Mouse (Mus musculus): ENCODE measurements around the gene Sox5.
A peak's percentile ranks its signal among the peaks of the same experiment; 100 is the strongest.
"Not testable (repeated sequence)": the region's sequence is repeated elsewhere in the genome, so short reads cannot be mapped to it uniquely, and the experiment has no call there.

The Sox5 gene

GRCm38 (mm10) chr6:144278505-144279053 is 503.2 kb downstream of the Sox5 start:
- no peak for DNase-seq (ENCODE audit: low spot score)

DNA sequence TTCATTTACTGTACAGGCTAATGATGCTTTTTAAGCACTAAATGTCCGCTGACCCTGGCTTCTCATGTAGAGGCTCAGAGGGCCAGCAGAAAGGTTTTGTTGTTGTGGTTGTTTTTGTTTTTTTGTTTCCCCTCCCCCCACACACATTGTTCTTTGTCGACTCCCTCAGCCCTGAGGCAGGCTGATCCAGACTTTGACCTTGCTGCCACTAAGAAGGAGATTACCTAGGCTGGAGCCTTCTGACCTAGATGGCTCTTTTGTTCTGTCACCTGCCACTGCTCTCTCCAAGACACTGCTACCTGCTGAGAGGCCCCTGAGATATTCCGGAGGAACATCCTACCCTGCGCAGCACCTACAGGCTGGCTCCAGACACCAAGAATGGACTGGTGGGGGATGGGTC is 508.4 kb downstream of the Sox5 start:
- not testable (repeated sequence) for DNase-seq (ENCODE audit: low spot score)

GRCm38 (mm10) chr6:144271326-144271725 is 510.5 kb downstream of the Sox5 start:
- no peak for DNase-seq (ENCODE audit: low spot score)

DNA sequence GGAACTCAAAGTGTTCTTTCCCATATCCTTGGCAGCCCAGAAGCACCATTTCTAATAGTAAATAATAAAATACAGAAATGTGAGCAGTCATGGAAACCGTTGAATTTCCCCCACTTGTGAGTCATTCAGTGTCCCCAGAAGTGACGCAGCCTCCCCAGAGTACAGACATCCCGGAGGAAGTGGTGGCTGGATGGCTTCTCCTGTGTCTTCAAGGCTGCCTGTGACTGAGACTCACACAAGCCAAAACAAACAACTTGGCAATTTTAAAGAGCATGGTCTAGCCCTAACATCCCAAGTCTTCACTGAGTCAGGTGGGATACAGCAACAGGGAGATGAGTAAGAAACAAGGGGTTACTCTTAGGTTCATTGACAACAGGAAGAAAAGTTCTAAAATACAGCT is 511.5 kb downstream of the Sox5 start:
- no peak for DNase-seq (ENCODE audit: low spot score)

DNA sequence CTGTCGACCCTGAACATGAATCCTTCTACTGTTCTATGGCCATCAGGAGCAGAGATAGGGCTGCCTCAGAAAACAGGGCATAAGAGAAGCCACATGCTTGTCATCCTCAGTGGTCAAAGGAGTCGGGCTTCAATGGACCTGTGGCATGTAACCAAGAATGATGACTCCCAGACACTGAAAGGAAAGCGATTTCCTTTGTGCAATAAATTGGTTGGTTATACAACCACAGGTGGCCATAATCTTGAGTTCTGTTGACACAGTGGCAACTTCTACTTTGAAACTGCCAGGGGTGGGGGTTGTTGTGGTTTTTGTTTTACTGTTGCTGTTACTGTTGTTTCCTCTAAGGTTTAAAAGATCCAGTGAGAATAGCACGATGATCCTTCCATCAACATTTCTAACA is 512.1 kb downstream of the Sox5 start:
- no peak for DNase-seq (ENCODE audit: low spot score)

DNA sequence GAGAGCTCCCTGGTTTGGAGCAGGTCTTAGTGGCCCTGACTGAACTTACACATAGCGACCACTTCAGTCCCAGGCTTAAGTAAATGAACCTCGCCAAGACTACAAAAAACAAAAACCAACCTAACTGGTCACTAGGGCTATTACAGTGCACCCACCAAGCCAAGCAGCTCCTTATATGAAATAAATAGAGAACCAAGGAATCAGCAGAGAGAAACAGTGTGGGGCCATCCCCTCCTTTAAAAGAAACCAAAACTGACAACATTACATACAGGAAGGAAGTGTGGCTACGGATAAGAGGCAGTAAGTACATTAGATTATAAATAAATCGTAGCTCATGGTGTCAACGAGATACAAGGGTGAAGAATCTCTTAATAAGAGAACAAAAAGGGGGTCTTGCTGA is 516.0 kb downstream of the Sox5 start:
- no peak for DNase-seq (ENCODE audit: low spot score)

GRCm38 (mm10) chr6:144265004-144265403 is 516.8 kb downstream of the Sox5 start:
- no peak for DNase-seq (ENCODE audit: low spot score)

DNA sequence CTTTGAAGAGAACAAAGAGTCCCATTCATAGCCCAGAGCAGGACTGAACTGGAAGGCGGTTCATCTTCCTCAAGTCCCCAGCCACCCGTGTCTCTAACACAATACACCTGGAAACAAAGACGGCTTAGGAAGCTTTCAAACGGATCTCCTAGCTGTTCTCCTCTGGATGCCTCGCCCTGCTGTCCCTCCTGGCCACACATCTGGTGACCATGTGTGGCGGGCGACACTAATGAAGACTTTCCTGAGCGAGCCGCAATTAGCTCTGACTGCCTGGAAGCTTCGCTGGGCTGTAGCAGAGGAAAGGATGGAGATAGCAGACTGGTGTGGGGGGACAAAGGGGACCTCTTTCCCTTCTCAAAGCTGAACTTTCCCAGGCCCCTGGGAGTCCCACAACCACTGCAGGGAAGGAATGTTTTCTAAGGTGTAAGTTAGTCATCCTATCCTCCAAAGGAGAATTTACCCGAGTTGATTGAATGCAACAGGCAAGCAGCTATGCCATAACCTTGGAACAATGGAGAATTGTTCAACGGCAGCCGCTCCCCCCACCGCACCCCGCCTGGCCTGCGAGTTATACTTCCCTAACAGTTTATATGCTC is 517.4 kb downstream of the Sox5 start:
- DNase-seq (ENCODE audit: low spot score): no peak

DNA sequence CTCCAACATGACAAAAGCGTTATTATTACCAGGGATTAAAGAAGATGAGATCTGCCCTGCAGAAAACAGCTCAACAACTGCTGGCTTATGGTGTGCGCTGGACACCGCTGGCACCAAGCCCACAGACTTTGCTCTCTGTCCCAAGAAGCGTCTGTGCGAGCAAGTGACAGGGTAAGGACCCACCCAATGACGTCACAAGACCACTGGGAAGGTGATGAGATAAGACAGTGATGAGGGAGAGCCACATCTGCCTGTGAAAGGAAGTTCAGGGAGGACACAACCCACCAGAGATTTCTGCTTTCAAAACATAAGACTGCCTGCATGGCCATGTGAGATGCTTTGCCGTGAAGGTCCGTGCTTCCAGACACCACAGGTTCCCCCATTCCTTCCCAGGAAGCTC is 525.3 kb downstream of the Sox5 start:
- no peak for DNase-seq (ENCODE audit: low spot score)

GRCm38 (mm10) chr6:144252191-144252718 is 529.5 kb downstream of the Sox5 start:
- no peak for DNase-seq (ENCODE audit: low spot score)

DNA sequence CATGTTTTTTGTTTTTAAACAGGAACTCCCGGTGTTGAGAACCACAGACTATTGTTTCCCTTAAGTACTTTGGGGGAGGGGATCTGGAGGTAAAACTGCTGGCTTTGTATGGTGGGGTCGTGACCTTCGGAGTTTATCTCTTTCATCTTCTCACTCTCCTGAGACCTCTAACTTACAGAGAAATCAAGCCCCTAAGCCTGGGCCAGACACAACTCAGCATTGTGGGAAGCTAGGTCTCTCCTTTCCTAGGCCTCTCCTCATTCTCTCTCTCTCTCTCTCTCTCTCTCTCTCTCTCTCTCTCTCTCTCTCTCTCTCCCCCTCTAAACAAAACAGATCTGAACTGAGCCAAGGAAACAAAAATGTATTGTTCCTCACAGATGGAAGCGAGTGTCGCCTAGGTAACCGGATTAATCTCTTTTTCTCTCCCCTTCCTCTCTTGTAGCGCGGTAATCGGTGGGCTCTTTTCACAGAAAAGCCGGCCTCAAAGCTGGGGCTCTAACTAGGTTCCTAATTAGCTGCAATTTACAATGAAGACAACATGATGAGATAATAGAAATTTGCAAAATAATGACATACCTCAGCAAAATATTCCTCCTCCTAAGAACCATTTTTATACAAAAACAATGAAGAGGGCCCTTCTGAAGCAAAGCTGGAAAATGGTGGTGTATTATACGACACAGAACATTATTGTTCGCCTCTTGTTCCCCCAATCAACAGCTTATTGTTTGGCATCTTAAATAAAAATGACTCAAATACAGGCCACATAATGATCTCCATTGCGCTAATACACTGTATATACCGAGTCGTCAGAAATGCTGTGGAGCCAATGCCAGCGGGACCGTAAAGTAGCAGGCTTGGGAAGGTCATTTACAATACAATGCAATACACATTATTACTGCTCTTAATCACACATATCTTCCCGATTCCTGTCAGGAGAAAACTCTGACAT is 530.3 kb downstream of the Sox5 start:
- no peak for DNase-seq (ENCODE audit: low spot score)

DNA sequence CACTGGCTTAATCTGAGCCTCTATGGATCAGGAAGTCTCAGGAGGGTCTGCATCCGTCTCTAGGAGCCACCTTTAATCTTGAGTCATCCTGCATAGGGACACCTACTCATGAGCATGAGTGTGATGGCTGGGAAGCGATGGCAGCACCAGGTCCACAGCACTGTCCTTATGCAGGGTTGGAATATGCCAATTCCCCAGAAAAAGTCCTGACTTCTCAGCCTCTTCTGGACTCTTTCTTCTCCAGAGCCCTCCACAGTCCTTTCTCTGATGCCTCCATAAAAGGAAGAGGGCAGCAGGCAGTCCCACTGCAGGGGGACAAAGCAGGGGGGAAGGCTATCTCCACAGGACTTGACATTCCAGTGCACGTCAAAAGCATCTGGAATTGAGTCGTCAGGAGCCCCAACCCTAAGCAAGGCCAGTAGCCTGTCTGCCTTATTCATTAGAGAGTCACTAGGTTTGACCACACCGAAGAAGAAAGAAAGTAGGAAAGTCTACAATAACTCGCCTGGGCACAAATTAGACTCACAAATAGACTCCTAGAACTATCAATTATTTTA is 531.1 kb downstream of the Sox5 start:
- no peak for DNase-seq (ENCODE audit: low spot score)

DNA sequence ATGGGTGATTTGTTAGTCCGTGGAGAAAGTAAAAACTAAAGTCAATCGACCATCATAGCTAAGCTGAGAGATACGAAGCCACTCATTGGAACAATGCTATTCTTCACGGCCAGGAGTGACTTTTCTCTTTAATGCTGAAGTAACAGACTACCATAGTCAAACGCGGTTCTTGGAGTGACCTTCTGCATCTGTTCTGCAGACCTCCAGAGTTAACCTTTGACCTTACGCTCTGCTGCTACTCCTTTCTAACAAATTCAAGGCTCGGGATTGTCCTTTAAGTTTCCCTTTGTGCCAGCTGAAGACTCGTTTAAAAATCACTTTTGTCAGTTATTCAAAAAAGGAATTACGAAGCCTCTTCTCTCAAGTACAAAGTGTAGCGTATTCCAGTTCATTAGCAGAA is 545.2 kb downstream of the Sox5 start:
- no peak for DNase-seq (ENCODE audit: low spot score)

DNA sequence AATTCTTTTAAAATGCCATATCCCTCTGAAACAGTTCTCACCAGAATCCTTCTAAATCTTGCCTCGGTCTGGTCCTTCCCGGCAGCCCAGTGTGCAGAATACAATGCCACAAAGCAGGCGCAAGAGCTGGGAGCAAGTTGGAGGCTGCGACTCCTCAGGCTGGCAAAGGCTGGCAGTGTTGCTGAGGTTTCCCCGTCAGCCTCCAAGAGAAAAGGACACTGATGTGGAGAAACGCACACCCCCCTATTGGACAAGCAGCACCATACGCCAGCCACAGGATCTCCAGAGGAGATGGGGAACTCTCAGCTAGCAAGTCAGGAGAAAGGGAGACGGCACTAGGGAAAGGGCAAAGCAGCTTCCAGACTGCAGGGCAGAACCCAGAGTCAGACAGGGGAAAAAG is 577.8 kb downstream of the Sox5 start:
- peak; percentile 14 for DNase-seq (ENCODE audit: low spot score)

DNA sequence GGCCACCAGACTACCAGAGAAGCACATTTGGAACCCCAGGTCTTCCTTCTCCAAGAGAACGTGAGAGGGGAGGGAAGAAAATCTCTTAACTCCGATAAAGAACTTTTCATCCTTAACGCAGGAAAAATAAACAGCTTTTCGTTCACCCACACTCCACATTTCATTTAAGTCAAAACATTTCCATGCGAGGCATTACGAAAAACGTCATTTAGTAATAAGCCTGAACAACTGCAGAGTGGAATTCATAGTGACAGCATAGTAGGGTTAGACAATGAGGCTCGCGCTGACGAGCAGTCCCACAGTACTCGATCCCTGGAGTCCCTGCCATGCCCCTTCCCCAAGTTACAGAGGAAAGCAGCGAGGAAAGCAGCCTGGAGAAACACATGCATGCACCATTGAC is 578.8 kb downstream of the Sox5 start:
- no peak for DNase-seq (ENCODE audit: low spot score)

- DNase-seq (ENCODE audit: low spot score): no peak
Measured at GRCm38 (mm10) chr6:144201402-144202040, 580.3 kb downstream of the Sox5 start.

DNA sequence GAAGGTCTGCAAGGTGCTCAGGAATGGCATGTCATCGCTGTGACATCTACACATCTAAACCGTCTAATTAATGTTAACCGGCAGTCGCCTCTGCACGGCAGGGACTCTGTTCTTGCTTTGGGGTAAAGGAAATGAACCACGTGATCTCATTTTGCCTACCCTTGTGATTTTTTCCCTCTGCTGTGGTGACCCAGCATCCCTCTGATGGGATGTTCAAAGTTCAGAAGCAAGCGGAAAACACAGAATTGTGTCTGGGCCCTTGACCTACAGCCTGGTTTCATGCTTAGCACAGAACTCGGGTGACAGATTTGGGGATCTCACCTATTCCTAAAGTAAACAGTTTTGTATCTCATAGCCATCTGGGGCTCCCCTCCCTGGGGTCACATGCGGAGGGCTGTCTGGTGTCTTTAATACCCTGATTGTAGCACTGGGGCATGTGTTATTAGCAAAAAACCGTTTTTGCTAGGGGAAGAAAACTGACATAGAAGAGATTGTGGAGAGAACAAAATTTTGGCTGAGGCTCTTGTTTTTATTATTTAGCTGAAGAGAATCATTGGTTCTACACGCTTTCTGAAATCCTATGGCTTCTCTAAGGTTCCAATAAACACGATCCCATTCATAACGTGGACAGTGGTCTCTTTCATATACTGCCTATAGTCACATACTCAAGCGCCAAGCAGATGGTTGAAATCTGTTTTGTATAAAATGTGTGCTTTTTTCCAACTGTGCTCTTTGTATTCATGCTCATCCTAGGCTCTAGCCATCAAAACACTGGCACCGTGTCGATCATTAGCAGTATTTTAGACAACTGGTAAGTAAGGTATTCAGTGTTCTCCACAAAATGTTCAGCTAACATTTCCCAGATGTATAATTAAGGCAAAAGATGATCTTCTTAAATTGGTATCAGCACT is 584.3 kb downstream of the Sox5 start:
- DNase-seq (ENCODE audit: low spot score): no peak

DNA sequence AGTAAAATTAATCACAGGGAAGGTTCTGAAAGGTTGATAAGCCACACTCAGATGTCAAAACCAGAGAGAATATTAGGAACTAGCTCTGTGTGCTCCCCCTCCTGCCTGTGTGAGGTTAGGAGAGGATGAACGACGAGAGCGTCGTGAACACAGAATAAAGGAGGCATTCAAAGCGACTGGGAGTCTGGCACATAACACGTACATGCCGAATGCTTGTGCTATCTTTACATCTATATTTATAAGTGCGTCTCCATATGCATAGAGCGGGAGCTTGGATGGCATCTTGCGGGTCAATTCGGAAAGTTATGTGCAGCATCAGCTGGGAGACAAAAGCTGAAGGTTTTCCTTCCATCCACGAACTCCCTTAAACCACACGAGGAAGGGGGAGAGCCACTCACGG is 585.8 kb downstream of the Sox5 start:
- DNase-seq (ENCODE audit: low spot score): no peak

DNA sequence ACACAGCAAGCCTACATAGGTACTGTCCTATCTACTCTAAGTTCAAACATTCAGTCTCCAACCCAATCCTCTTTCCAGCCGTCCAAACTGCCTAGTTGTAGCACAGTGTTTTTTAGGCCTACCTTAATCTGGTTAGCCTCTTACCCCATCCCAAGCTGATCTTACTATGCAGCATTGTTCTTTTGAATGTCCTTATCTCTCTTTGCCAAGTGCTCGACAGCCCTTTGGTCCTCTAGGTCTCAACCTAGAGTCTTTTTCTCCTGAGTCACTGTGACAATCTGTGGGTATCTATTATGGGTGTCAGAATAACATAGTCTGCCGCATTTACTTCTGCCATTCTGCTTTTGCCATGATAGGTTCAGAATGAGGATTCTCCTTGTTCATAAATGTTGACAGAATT is 598.7 kb downstream of the Sox5 start:
- no peak for DNase-seq (ENCODE audit: low spot score)

DNA sequence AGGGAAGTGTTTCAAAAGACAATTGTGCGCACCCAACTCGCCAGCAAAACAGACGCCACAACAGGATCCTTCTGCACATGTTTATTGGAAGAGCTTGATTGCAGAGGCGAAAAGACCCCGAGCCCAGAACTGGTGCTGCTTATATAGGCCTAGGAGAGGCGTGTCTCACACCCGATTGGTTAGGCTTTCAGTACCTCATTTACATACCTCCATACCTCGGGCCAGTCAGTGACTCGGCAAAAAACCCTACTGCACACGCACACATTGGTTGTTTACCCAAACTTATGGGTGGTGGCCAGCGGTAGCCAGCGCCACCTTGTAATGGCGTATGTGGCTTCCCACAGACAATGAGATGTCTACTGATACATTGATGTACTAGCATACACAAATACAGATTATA is 599.3 kb downstream of the Sox5 start:
- not testable (repeated sequence) for DNase-seq (ENCODE audit: low spot score)
